Comparison of ENCODE assay signal across 8 mouse cellular contexts in the genomic region with DNA sequence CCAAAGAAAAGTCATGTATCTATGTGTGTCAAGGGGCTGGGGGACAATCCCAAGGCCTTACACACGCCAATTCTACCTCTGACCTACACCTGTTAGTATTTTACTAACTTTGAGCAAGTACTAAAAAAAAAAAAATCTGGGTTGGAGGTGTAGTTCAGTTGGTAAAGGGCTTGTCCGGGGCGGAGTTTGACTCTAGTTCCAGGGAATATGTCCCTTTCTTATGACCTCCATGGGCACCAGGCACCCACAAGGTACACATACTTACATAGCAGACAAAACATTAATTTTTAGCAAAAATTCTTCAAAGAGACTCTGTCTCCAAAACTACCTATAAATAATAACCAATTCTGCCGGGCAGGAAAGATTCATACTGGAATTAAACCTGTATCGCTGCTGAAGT. TPM values are rescaled to one million over a fixed set of nuclear protein-coding genes. Genes with fewer than 3 reads are reported as not detected.
A peak's percentile ranks its signal among the peaks of the same experiment; 100 is the strongest.
DNase-seq lines count a peak whose midpoint lies in the region; ATAC-seq and TF ChIP-seq lines count a peak whose summit lies in the region.

No protein-coding gene starts in this region.

- intact Hi-C loops in heart, postnatal 14 days (cut with DNase I) = loop anchor here (5.0 kb wide), 1 partner anchor 37 kb away; a partner anchor contains a TSS

- H3K36me3 ChIP-seq in heart, embryonic 12.5 days = peaks cover 38% of the 10 kb centered on the region
- peaks cover 26% of the 10 kb centered on the region for H3K36me3 ChIP-seq in ES-Bruce4 (ENCODE audit: control insufficient read depth, insufficient read depth, low read length, poor library complexity, severe bottlenecking)
- H3K36me3 ChIP-seq in hindbrain, embryonic 10.5 days = peaks cover 48% of the 10 kb centered on the region
- peaks cover 27% of the 10 kb centered on the region for H3K36me3 ChIP-seq in liver, embryonic 15.5 days (replicated peaks)

- TF ChIP-seq CTCF in ES-Bruce4 (IDR thresholded peaks at IDR 0.05; ENCODE audit: low read depth, low read length) = no peak

- H3K9me3 ChIP-seq in heart, embryonic 12.5 days (replicated peaks) = no peaks in the 10 kb centered on the region
- H3K9me3 ChIP-seq in ES-Bruce4 (replicated peaks; ENCODE audit: control insufficient read depth, insufficient read depth, low read length, poor library complexity, severe bottlenecking) = no peaks in the 10 kb centered on the region
- H3K9me3 ChIP-seq in hindbrain, embryonic 10.5 days = no peaks in the 10 kb centered on the region
- H3K9me3 ChIP-seq in liver, embryonic 15.5 days (replicated peaks) = no peaks in the 10 kb centered on the region

- TF ChIP-seq EP300 in ES-Bruce4 (IDR thresholded peaks at IDR 0.05; ENCODE audit: insufficient read depth, low read depth, low read length) = no peak

- peaks cover 45% of the 10 kb centered on the region for H3K4me1 ChIP-seq in heart, embryonic 12.5 days (replicated peaks)
- no peaks in the 10 kb centered on the region for H3K4me1 ChIP-seq in ES-Bruce4 (ENCODE audit: control insufficient read depth, insufficient read depth, low read length)
- peaks cover 46% of the 10 kb centered on the region for H3K4me1 ChIP-seq in hindbrain, embryonic 10.5 days (replicated peaks)
- peaks cover 51% of the 10 kb centered on the region for H3K4me1 ChIP-seq in liver, embryonic 15.5 days (replicated peaks)

- WGBS in heart, embryonic 12.5 days = 27% methylated on average over 5 of the region's 5 CpGs
- 48% methylated on average over 5 of the region's 5 CpGs for WGBS in hindbrain, embryonic 10.5 days
- WGBS in liver, embryonic 15.5 days (ENCODE audit: insufficient replicate concordance) = 33% methylated on average over 5 of the region's 5 CpGs

- H3K4me2 ChIP-seq in heart, embryonic 12.5 days = peak overlapping the region; percentile 90
- peak overlapping the region; percentile 80 for H3K4me2 ChIP-seq in liver, embryonic 15.5 days

- DNase-seq in heart, postnatal 14 days = no peak
- DNase-seq in hindbrain, embryonic 10.5 days (ENCODE audit: low spot score) = no peak
- DNase-seq in embryo, embryonic 9.5 days (ENCODE audit: extremely low spot score) = no peak
- DNase-seq in adrenal gland, adult 8-10 months = no peak

- peak overlapping the region; percentile 94 for H3K27ac ChIP-seq in heart, embryonic 12.5 days (ENCODE audit: poor library complexity, severe bottlenecking)
- no peak overlapping the region for H3K27ac ChIP-seq in ES-Bruce4 (ENCODE audit: insufficient read depth, low read length)
- peak overlapping the region; percentile 94 for H3K27ac ChIP-seq in hindbrain, embryonic 10.5 days
- peak overlapping the region; percentile 86 for H3K27ac ChIP-seq in liver, embryonic 15.5 days (replicated peaks)

- peak overlapping the region; percentile 97 for H3K9ac ChIP-seq in heart, embryonic 12.5 days
- H3K9ac ChIP-seq in ES-Bruce4 (ENCODE audit: low read depth, poor library complexity, severe bottlenecking) = peak overlapping the region; percentile 86
- peak overlapping the region; percentile 74 for H3K9ac ChIP-seq in liver, embryonic 15.5 days

- no peak for TF ChIP-seq POLR2A in ES-Bruce4 (IDR thresholded peaks at IDR 0.05; ENCODE audit: insufficient read depth, low read length)

- no peak for ATAC-seq in heart, embryonic 12.5 days (ENCODE audit: insufficient number of reproducible peaks, low FRiP score)
- ATAC-seq in liver, embryonic 15.5 days (ENCODE audit: insufficient read depth) = no peak
- no peak for ATAC-seq in inflammation-experienced regulatory T-cells, adult 6 months

- peak overlapping the region; percentile 89 for H3K4me3 ChIP-seq in heart, embryonic 12.5 days
- H3K4me3 ChIP-seq in ES-Bruce4 (ENCODE audit: low read depth, low read length) = peak overlapping the region; percentile 99
- H3K4me3 ChIP-seq in hindbrain, embryonic 10.5 days = peak overlapping the region; percentile 83
- peak overlapping the region; percentile 78 for H3K4me3 ChIP-seq in liver, embryonic 15.5 days (replicated peaks)

- no peaks in the 10 kb centered on the region for H3K27me3 ChIP-seq in heart, embryonic 12.5 days (replicated peaks)
- no peaks in the 10 kb centered on the region for H3K27me3 ChIP-seq in ES-Bruce4 (ENCODE audit: control insufficient read depth, insufficient read depth, low read length, poor library complexity, severe bottlenecking)
- no peaks in the 10 kb centered on the region for H3K27me3 ChIP-seq in hindbrain, embryonic 10.5 days (ENCODE audit: insufficient read depth, poor library complexity, severe bottlenecking)
- no peaks in the 10 kb centered on the region for H3K27me3 ChIP-seq in liver, embryonic 15.5 days

RNA-seq across cellular contexts. Expression of a gene that starts 1.1 kb away (rescaled TPM):
- 550 and 559 TPM in 2 replicates for polyA plus RNA-seq in heart, embryonic 12.5 days (2016; fragmentation: Nextera tagmentation; extraction: Ambion mirVana)
- total RNA-seq in heart, postnatal 14 days (2021) = 100 to 1,000 TPM; 315 to 333 TPM
- 280 and 291 TPM in 2 replicates for polyA plus RNA-seq in ES-Bruce4 (2011; ENCODE audit: insufficient read depth, insufficient read length, low read depth, missing spikeins)
- polyA plus RNA-seq in hindbrain, embryonic 10.5 days (2016; fragmentation: Nextera tagmentation; extraction: Ambion mirVana) = 559 and 600 TPM in 2 replicates
- 291 and 322 TPM in 2 replicates for polyA plus RNA-seq in liver, embryonic 15.5 days (2015; fragmentation: Nextera tagmentation; extraction: Ambion mirVana)
- polyA plus RNA-seq in inflammation-experienced regulatory T-cells, adult 6 months (2017; shearing (Covaris generic)) = 100 to 1,000 TPM; 297 to 370 (median 348) TPM
- 1,000 to 10,000 TPM in 1 of 4 experiments, 100 to 1,000 TPM in 3; 829 to 1,005 (median 899) TPM for total RNA-seq in adrenal gland, adult 8-10 months (2022)

RNA-seq across cellular contexts. Expression of a gene that starts 22.6 kb away (rescaled TPM):
- 116 and 121 TPM in 2 replicates for polyA plus RNA-seq in heart, embryonic 12.5 days (2016; fragmentation: Nextera tagmentation; extraction: Ambion mirVana)
- total RNA-seq in heart, postnatal 14 days (2021) = 10 to 100 TPM; 30.3 to 34.8 TPM
- 514 and 595 TPM in 2 replicates for polyA plus RNA-seq in ES-Bruce4 (2011; ENCODE audit: insufficient read depth, insufficient read length, low read depth, missing spikeins)
- 178 and 293 TPM in 2 replicates for polyA plus RNA-seq in hindbrain, embryonic 10.5 days (2016; fragmentation: Nextera tagmentation; extraction: Ambion mirVana)
- 42.7 and 49.9 TPM in 2 replicates for polyA plus RNA-seq in liver, embryonic 15.5 days (2015; fragmentation: Nextera tagmentation; extraction: Ambion mirVana)
- 10 to 100 TPM; 40.6 to 99.0 (median 47.2) TPM for polyA plus RNA-seq in inflammation-experienced regulatory T-cells, adult 6 months (2017; shearing (Covaris generic))
- total RNA-seq in adrenal gland, adult 8-10 months (2022) = 10 to 100 TPM; 20.6 to 24.4 (median 22.7) TPM

RNA-seq across cellular contexts. Expression of a gene that starts 35.0 kb away (rescaled TPM):
- 963 and 983 TPM in 2 replicates for polyA plus RNA-seq in heart, embryonic 12.5 days (2016; fragmentation: Nextera tagmentation; extraction: Ambion mirVana)
- total RNA-seq in heart, postnatal 14 days (2021) = 100 to 1,000 TPM; 392 to 403 TPM
- 1,922 and 2,187 TPM in 2 replicates for polyA plus RNA-seq in ES-Bruce4 (2011; ENCODE audit: insufficient read depth, insufficient read length, low read depth, missing spikeins)
- polyA plus RNA-seq in hindbrain, embryonic 10.5 days (2016; fragmentation: Nextera tagmentation; extraction: Ambion mirVana) = 1,211 and 1,387 TPM in 2 replicates
- polyA plus RNA-seq in liver, embryonic 15.5 days (2015; fragmentation: Nextera tagmentation; extraction: Ambion mirVana) = 835 and 937 TPM in 2 replicates
- 1,000 to 10,000 TPM in 1 of 3 experiments, 100 to 1,000 TPM in 2; 680 to 1,098 (median 710) TPM for polyA plus RNA-seq in inflammation-experienced regulatory T-cells, adult 6 months (2017; shearing (Covaris generic))
- 100 to 1,000 TPM; 514 to 868 (median 646) TPM for total RNA-seq in adrenal gland, adult 8-10 months (2022)

RNA-seq across cellular contexts. Expression of a gene that starts 53.9 kb away (rescaled TPM):
- polyA plus RNA-seq in heart, embryonic 12.5 days (2016; fragmentation: Nextera tagmentation; extraction: Ambion mirVana) = 3.1 and 3.4 TPM in 2 replicates
- total RNA-seq in heart, postnatal 14 days (2021) = 1 to 10 TPM; 3.0 to 4.3 TPM
- 2.7 and 2.8 TPM in 2 replicates for polyA plus RNA-seq in ES-Bruce4 (2011; ENCODE audit: insufficient read depth, insufficient read length, low read depth, missing spikeins)
- polyA plus RNA-seq in hindbrain, embryonic 10.5 days (2016; fragmentation: Nextera tagmentation; extraction: Ambion mirVana) = 1.9 and 3.6 TPM in 2 replicates
- 1.1 and 2.3 TPM in 2 replicates for polyA plus RNA-seq in liver, embryonic 15.5 days (2015; fragmentation: Nextera tagmentation; extraction: Ambion mirVana)
- polyA plus RNA-seq in inflammation-experienced regulatory T-cells, adult 6 months (2017; shearing (Covaris generic)) = 10 to 100 TPM in 2 of 3 experiments, 1 to 10 TPM in 1; 8.5 to 18.5 (median 16.4) TPM
- 10 to 100 TPM in 3 of 4 experiments, 1 to 10 TPM in 1; 10.0 to 22.7 (median 17.9) TPM for total RNA-seq in adrenal gland, adult 8-10 months (2022)

RNA-seq across cellular contexts. Expression of a gene that starts 57.8 kb away (rescaled TPM):
- 31.8 and 34.5 TPM in 2 replicates for polyA plus RNA-seq in heart, embryonic 12.5 days (2016; fragmentation: Nextera tagmentation; extraction: Ambion mirVana)
- 10 to 100 TPM; 39.9 to 42.3 TPM for total RNA-seq in heart, postnatal 14 days (2021)
- 35.9 and 36.1 TPM in 2 replicates for polyA plus RNA-seq in ES-Bruce4 (2011; ENCODE audit: insufficient read depth, insufficient read length, low read depth, missing spikeins)
- polyA plus RNA-seq in hindbrain, embryonic 10.5 days (2016; fragmentation: Nextera tagmentation; extraction: Ambion mirVana) = 38.0 and 40.5 TPM in 2 replicates
- 8.9 and 9.9 TPM in 2 replicates for polyA plus RNA-seq in liver, embryonic 15.5 days (2015; fragmentation: Nextera tagmentation; extraction: Ambion mirVana)
- polyA plus RNA-seq in inflammation-experienced regulatory T-cells, adult 6 months (2017; shearing (Covaris generic)) = 1 to 10 TPM; 4.5 to 8.3 (median 5.2) TPM
- 10 to 100 TPM; 29.5 to 35.2 (median 31.7) TPM for total RNA-seq in adrenal gland, adult 8-10 months (2022)
